ENCODE assay signal across 8 mouse cellular contexts in the genomic region with DNA sequence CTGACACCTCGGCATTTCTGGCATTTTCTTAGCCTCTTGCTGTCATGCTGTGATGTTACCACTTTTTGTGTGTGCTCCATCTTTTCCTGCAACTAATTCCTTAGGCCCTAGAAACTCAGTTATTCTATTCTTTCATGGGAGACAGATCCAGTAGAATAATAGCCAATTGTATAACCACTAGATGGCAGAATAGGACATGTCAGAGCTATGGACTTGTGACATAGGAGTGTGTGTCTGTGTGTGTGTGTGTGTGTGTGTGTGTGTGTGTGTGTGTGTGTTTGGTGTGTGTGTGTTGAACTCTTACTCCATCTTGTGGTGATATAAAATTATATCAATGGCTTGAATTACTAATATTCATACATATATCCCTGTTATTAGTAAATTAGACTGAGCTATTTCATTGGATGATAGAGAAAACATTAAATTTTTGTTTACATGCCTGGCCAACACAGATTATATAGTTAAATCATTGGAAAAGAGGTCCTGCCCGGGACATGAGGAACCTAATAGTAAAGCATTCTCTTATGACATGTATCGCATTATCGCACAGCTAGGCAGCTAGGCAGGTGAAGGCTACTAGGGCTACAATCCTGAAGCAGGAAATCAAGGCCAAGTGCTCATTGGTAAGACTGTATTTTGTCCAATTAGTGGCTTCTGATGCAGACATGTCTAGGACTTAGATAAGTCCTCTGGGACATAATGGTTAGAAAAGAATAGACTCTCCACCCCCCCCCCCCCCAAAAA. TPM values are rescaled to one million over a fixed set of nuclear protein-coding genes. Genes with fewer than 3 reads are reported as not detected.
DNase-seq lines count a peak whose midpoint lies in the region; ATAC-seq and TF ChIP-seq lines count a peak whose summit lies in the region.

No protein-coding gene starts in this region.

- no peak overlapping the region for H3K4me2 ChIP-seq in hindbrain, embryonic 11.5 days (replicated peaks; ENCODE audit: low read depth, low read length)

- peak; percentile 56 for TF ChIP-seq CTCF in gastrocnemius, adult 2 months (IDR thresholded peaks at IDR 0.05)

- H3K27me3 ChIP-seq in hindbrain, embryonic 11.5 days (ENCODE audit: control insufficient read depth, insufficient read depth, low read length): no peaks in the 10 kb centered on the region

- DNase-seq in gastrocnemius, adult 2 months: no peak
- DNase-seq in gastrocnemius, postnatal 14 days: no peak
- DNase-seq in thymus, postnatal 14 days: peak; percentile 25
- DNase-seq in thymus, postnatal 36 days: no peak
- DNase-seq in cerebellum, postnatal 36 days: peak; percentile 19 to 25
- DNase-seq in hindbrain, embryonic 11.5 days (ENCODE audit: low spot score): peak; percentile 31
- DNase-seq in lung, postnatal 14 days: peak; percentile 38
- DNase-seq in urinary bladder, postnatal 36 days (ENCODE audit: low spot score in 2 of 2): peak; percentile 6 to 35

- no peaks in the 10 kb centered on the region for H3K4me1 ChIP-seq in hindbrain, embryonic 11.5 days (replicated peaks; ENCODE audit: control insufficient read depth, insufficient read depth, low read length)

- 81% methylated on average over 4 of the region's 4 CpGs for WGBS in hindbrain, embryonic 11.5 days

- no peaks in the 10 kb centered on the region for H3K9me3 ChIP-seq in hindbrain, embryonic 11.5 days (ENCODE audit: control insufficient read depth, low read length)

- H3K27ac ChIP-seq in gastrocnemius, adult 2 months: no peak overlapping the region
- no peak overlapping the region for H3K27ac ChIP-seq in hindbrain, embryonic 11.5 days (ENCODE audit: low read depth, low read length)

- H3K4me3 ChIP-seq in gastrocnemius, adult 2 months: no peak overlapping the region
- no peak overlapping the region for H3K4me3 ChIP-seq in hindbrain, embryonic 11.5 days (ENCODE audit: low read depth, low read length)

- no peaks in the 10 kb centered on the region for H3K36me3 ChIP-seq in hindbrain, embryonic 11.5 days (ENCODE audit: control insufficient read depth, insufficient read depth, low read length)

- ATAC-seq in hindbrain, embryonic 11.5 days (ENCODE audit: low FRiP score): 0 out of 2 replicates have a peak, but pooled peaks have one; percentile 56

- intact Hi-C loops in gastrocnemius, adult 2 months (cut with DNase I): loop anchor here (5.0 kb wide), 1 partner anchor 555 kb away; no protein-coding TSS in a partner anchor
- intact Hi-C loops in gastrocnemius, postnatal 14 days (cut with DNase I; ENCODE audit: low total_unique reads): no loop called here

- H3K9ac ChIP-seq in hindbrain, embryonic 11.5 days (ENCODE audit: low read depth, low read length): no peak overlapping the region

RNA-seq across cellular contexts. Expression of gene Pgrmc2, which starts 40.5 kb away (rescaled TPM):
- 10 to 100 TPM; 18.1 to 20.4 TPM for total RNA-seq in gastrocnemius, adult 2 months (2021)
- 10 to 100 TPM; 18.3 to 21.8 TPM for total RNA-seq in gastrocnemius, postnatal 14 days (2021)
- polyA plus RNA-seq in hindbrain, embryonic 11.5 days (2014; fragmentation: Nextera tagmentation; extraction: Ambion mirVana): 25.4 and 25.9 TPM in 2 replicates

Comparison
In these comparisons a context has a peak if more than half of its experiments do, and no peak if none do; other contexts are left out.
1. DNase-seq: peak in thymus, postnatal 14 days (single experiment), cerebellum, postnatal 36 days (2 of 2), hindbrain, embryonic 11.5 days (single experiment), lung, postnatal 14 days (single experiment) and urinary bladder, postnatal 36 days (2 of 2); none in gastrocnemius, adult 2 months (single experiment), gastrocnemius, postnatal 14 days (single experiment) and thymus, postnatal 36 days (0 of 2).